Mouse (Mus musculus) ES-Bruce4 (cell line): ENCODE data around the gene Asb5.

ENCODE experiments used
- CTCF ChIP-seq: IDR thresholded peaks from one replicate; pipeline ENCODE4 v1.8.1; 2011; ENCODE audit warnings: low read depth, low read length
- EP300 ChIP-seq: IDR thresholded peaks from 2 replicates; pipeline ENCODE4 v1.6.1; 2011; ENCODE audit warnings: low read depth, low read length; ENCODE audit not compliant: insufficient read depth

DNA sequence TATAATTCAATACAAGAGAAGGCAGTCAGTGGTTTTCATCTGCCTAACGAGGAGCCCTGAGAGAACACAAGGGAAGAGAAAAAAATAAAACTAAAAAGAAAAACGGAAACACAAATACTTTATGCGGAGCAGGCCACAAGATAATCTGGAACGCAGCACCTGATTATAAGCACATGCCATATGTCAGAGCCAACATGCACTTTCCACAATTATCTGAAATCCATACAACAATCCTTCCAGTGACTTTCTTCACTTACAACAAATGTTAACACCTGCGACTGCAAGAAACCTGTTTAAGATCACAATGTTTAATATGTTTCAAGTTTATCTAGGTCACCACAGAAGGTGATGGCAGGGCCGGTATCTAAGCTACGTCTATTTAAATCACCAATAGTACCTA lies 809 bp upstream of the Asb5 start:
- TF ChIP-seq CTCF = no peak
- TF ChIP-seq EP300 = no peak
